Mouse (Mus musculus) heart, adult 2 months (tissue): ENCODE results near the gene Ctns. TPM values are rescaled to one million over a fixed set of nuclear protein-coding genes. Genes with fewer than 3 reads are reported as not detected.

Experiments used
- DNase-seq, 2 experiments: peaks; one replicate each; pipeline ENCODE4 v3.0.0; 2021
- H3K27ac ChIP-seq: fragments of 200-600 bp; 2 replicates; pipeline ENCODE4 v1.8.1; 2022
- H3K27me3 ChIP-seq: fragments of 200-500 bp; 2 replicates; pipeline ENCODE4 v1.6.1; 2012; ENCODE audit warnings: mild to moderate bottlenecking, low read length, inconsistent platforms, mixed read lengths; ENCODE audit not compliant: control insufficient read depth, insufficient read depth
- H3K36me3 ChIP-seq: fragments of 200-500 bp; 2 replicates; pipeline ENCODE4 v1.6.1; 2012; ENCODE audit warnings: low read length, inconsistent platforms; ENCODE audit not compliant: control insufficient read depth, insufficient read depth
- H3K4me1 ChIP-seq: fragments of 200-500 bp; 2 replicates; pipeline ENCODE4 v1.6.1; 2011; ENCODE audit warnings: low read length; ENCODE audit not compliant: control insufficient read depth, insufficient read depth
- H3K4me3 ChIP-seq: fragments of 200-600 bp; 2 replicates; pipeline ENCODE4 v1.8.1; 2022
- H3K79me2 ChIP-seq: fragments of 200-500 bp; replicated peaks from 2 replicates; pipeline ENCODE4 v1.6.1; 2012; ENCODE audit warnings: mild to moderate bottlenecking, inconsistent platforms, low read length, moderate library complexity, mixed read lengths; ENCODE audit not compliant: control insufficient read depth, insufficient read depth
- H3K9ac ChIP-seq: fragments of 200-500 bp; 2 replicates; pipeline ENCODE4 v1.6.1; 2012; ENCODE audit warnings: low read depth, mild to moderate bottlenecking, control low read depth, inconsistent platforms, low read length, mixed read lengths
- CTCF ChIP-seq: fragments of 200-600 bp; IDR thresholded peaks from 2 replicates; pipeline ENCODE4 v1.8.1; 2022; ENCODE audit warnings: antibody characterized with exemption, mild to moderate bottlenecking, moderate library complexity
- EP300 ChIP-seq: fragments of 200-500 bp; IDR thresholded peaks from 2 replicates; pipeline ENCODE4 v1.6.1; 2011; ENCODE audit warnings: low read depth, low read length, control low read depth; ENCODE audit not compliant: insufficient read depth
- POLR2A ChIP-seq: fragments of 200-500 bp; IDR thresholded peaks from 2 replicates; pipeline ENCODE4 v1.6.1; 2011; ENCODE audit warnings: mild to moderate bottlenecking, low read depth, low read length, control low read depth; ENCODE audit not compliant: insufficient read depth
- WGBS: fragments of 180-500 bp; shearing (Covaris S2); methylation state at CpG from one replicate; pipeline ENCODE4 v1.1.7; 2018; 5-methylcytosine and 5-hydroxymethylcytosine counted together
- intact Hi-C: fragments of 180-260 bp; cut with DNase I; formaldehyde crosslinking; loops from one replicate; pipeline ENCODE4 v1.15.1; 2025
- polyA plus RNA-seq: library from polyadenylated mRNA; depleted of rRNA; stranded (reverse); fragments of >200 nt; gene quantifications from 2 replicates; pipeline ENCODE4 v1.2.3, GENCODE M21; 2012
- total RNA-seq, 2 experiments: library from RNA; stranded (reverse); gene quantifications; 2 replicates each; pipeline ENCODE4 v1.2.3; 2021

The Ctns gene
- total and polyA plus RNA-seq, 3 experiments: 10.7 to 12.7 (median 11.8) TPM

DNA sequence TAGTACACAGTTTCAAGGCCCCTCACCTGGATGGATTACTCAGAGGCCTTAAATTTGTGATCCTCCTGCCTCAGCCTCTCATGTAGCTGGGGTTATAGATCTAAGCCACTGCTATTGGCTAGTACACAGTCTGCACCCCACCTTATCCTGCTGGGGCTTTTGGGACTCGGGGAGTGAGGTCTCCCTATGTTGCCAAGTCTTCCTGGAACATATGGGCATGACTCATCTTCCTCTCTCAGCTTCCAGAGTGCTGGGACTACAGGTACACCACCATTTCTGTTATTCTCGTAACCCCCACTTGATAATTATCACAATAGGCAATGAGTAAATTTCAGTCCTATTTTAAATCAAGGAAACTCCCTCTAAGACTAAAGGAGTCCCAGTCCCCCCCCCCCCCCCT is 4.4 kb downstream of the Ctns start:
- H3K27me3 ChIP-seq: no peaks in the 10 kb centered on the region
- intact Hi-C loops: no loop called here
- 48% methylated on average over 2 of the region's 2 CpGs for WGBS

GRCm38 (mm10) chr11:73193047-73193446 is 5.8 kb downstream of the Ctns start:
- Histone ChIP-seq H3K4me1 (peaks cover 2% of the 10 kb centered on the region; the same call in 1 of the 2 replicates), H3K36me3 (no peaks in the 10 kb centered on the region), H3K27ac (no peak overlapping the region), H3K79me2 (no peaks in the 10 kb centered on the region), H3K9ac (no peak overlapping the region), H3K27me3 (no peaks in the 10 kb centered on the region), H3K4me3 (no peak overlapping the region)
- 54% methylated on average over 6 of the region's 6 CpGs for WGBS
- intact Hi-C loops: no loop called here
- peak in 1 of 2 experiments; percentile 40 for DNase-seq
- TF ChIP-seq EP300 (no peak), CTCF (no peak), POLR2A (no peak)

More for the DNA sequence above, 4.4 kb downstream of the Ctns start:
- TF ChIP-seq POLR2A (no peak), CTCF (no peak), EP300 (no peak)
- Histone ChIP-seq H3K79me2 (no peaks in the 10 kb centered on the region), H3K9ac (no peak overlapping the region), H3K27ac (no peak overlapping the region), H3K4me1 (peaks cover 2% of the 10 kb centered on the region; the same call in 1 of the 2 replicates), H3K36me3 (no peaks in the 10 kb centered on the region), H3K4me3 (no peak overlapping the region)
- no peak for DNase-seq

- Histone ChIP-seq H3K4me3 (no peak overlapping the region), H3K27ac (no peak overlapping the region), H3K27me3 (no peaks in the 10 kb centered on the region), H3K79me2 (no peaks in the 10 kb centered on the region), H3K9ac (no peak overlapping the region), H3K4me1 (no peaks in the 10 kb centered on the region), H3K36me3 (no peaks in the 10 kb centered on the region)
- no peak for DNase-seq
- TF ChIP-seq POLR2A: no peak
- TF ChIP-seq CTCF: no peak
- no peak for TF ChIP-seq EP300
- 86% methylated on average over 6 of the region's 6 CpGs for WGBS
- intact Hi-C loops: no loop called here
Measured at GRCm38 (mm10) chr11:73187231-73187630, 11.6 kb downstream of the Ctns start.

DNA sequence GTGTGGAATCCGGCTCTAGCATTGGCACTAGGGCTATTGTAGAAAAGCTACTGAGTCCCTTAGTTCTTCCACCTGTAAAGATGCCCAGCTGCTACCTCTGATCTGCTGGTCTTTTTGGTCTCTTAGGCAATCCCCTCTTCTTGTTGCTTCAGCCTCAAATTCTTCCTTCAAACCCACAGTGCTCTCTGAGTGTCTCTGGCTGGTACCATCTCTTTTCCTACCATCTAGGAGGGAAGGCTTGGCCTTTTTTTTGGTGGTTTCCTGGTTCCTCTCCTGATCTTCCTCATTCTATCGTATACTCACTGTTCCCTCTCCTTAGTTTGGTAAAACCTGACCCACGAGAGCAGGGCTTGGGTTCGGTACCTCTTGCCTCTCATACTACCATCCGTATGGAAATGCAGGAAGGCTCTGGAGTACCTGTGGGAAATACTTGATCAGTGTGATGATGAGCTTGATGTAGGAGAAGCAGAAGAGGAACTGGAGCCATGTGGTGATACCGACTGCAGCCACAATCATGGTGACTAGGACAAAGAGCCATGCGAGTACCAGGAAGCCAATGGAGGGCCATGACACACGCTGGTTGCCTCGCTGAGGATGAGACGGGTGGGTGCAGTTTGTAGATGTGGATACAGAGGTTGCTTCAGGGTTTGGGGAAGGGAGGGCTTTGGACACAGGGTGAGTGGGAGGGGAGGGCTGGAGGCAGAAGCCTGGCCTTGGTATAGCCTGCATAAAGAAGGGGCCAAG is 12.8 kb downstream of the Ctns start:
- WGBS: 86% methylated on average over 10 of the region's 10 CpGs
- no peaks in the 10 kb centered on the region for H3K79me2 ChIP-seq
- H3K36me3 ChIP-seq: no peaks in the 10 kb centered on the region
- TF ChIP-seq POLR2A: no peak
- TF ChIP-seq EP300: no peak
- TF ChIP-seq CTCF: no peak
- no peak for DNase-seq
- H3K27ac ChIP-seq: no peak overlapping the region
- no peak overlapping the region for H3K4me3 ChIP-seq
- no peak overlapping the region for H3K9ac ChIP-seq
- no peaks in the 10 kb centered on the region for H3K4me1 ChIP-seq
- intact Hi-C loops: no loop called here
- no peaks in the 10 kb centered on the region for H3K27me3 ChIP-seq

DNA sequence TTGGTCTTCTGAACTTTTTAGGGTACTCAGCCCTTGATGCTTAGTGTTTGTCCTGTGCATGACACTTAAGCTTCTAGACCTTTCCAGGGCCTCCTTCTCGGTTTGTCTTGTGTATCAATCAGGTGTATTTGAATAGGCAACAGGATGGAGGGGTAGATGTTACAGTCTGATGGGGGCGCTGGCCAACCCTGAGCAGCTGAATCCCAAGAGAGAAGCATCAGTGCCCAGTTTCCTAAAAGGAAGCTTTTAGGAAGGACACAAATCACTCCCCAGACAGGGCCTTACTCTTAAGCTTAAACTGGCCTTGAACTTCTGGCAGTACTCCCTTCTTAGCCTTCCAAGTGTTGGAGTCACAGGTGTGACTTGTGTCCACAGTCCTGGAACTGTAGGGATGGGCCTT is 20.9 kb downstream of the Ctns start:
- 0% methylated on average over 2 of the region's 2 CpGs for WGBS

GRCm38 (mm10) chr11:73177509-73177875 is 21.4 kb downstream of the Ctns start:
- no peaks in the 10 kb centered on the region for H3K27me3 ChIP-seq
- peaks cover 10% of the 10 kb centered on the region for H3K4me1 ChIP-seq
- TF ChIP-seq POLR2A (no peak), EP300 (0 out of 2 replicates have a peak, but pooled peaks have one; percentile 28)
- peak overlapping the region; percentile 87 for H3K9ac ChIP-seq
- WGBS: 2% methylated on average over 28 of the region's 28 CpGs
- H3K27ac ChIP-seq: peak overlapping the region; percentile 99
- DNase-seq: peak; percentile 87 to 88
- peaks cover 2% of the 10 kb centered on the region for H3K79me2 ChIP-seq
- intact Hi-C loops: loop anchor here (1.0 kb wide), 1 partner anchor 39 kb away; the partner anchor contains the start of gene Haspin
- H3K4me3 ChIP-seq: peak overlapping the region; percentile 94
- H3K36me3 ChIP-seq: peaks cover 7% of the 10 kb centered on the region

More for the DNA sequence above, 20.9 kb downstream of the Ctns start:
- intact Hi-C loops: loop anchor here (1.0 kb wide), 1 partner anchor 40 kb away; the partner anchor contains the start of gene Haspin
- peak overlapping the region; percentile 94 for H3K4me3 ChIP-seq
- TF ChIP-seq CTCF (no peak), POLR2A (no peak), EP300 (no peak)
- H3K27me3 ChIP-seq: no peaks in the 10 kb centered on the region
- no peak for DNase-seq
- H3K27ac ChIP-seq: peak overlapping the region; percentile 99
- peaks cover 2% of the 10 kb centered on the region for H3K79me2 ChIP-seq
- H3K36me3 ChIP-seq: peaks cover 5% of the 10 kb centered on the region
- H3K4me1 ChIP-seq: peaks cover 7% of the 10 kb centered on the region
- H3K9ac ChIP-seq: peak overlapping the region; percentile 87
